Mouse (Mus musculus): ENCODE results near the gene Casz1. TPM values are rescaled to one million over a fixed set of nuclear protein-coding genes. Genes with fewer than 3 reads are reported as not detected.

Casz1 gene
- polyA plus RNA-seq, 1 experiment from 2014 or later, result 2.1 TPM

DNA sequence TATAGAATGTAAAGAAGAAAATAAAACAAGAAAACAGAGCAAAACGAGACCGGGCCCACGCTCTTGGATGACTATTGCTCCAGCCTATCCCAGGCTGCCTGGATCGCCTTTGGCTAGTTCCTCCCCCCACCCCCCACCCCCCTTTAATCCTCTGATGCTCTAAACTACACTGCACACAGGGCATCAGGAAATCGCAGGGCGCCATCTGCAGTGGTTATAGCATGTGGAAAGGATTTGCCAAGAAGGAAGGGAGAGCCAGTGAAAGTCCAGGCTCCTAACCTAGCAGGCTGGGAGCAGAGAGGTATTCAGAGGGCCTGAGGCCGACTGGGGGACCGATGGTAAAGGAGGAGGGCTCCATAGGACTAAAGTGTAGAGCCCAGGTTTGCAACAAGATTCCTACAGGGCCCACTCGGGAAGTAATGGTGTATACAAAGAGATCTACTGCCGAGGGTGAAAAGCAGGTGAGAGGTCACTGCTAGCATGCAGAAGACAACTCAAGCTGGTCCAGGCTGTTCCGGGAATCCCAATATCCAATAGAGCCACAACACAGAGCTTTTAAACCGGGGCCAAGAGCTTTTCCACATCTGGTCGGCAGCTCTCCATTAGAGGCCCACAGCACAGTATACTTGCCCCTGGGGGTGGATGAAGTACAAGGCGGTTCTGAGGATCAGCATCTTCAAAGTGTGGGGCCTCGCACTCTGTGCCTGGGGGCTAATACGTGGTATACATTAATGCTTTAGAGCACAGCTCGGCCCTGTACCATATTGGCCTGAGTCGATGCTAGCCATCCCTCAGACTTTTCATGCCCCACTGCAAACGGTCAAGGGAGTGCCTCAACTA lies 180.7 kb downstream of the Casz1 start:
- Histone ChIP-seq H3K27me3 (ENCODE audit: low read depth, poor library complexity, severe bottlenecking) (no peaks in the 10 kb centered on the region), H3K27ac (peak overlapping the region; percentile 85), H3K4me1 (peaks cover 95% of the 10 kb centered on the region), H3K9me3 (replicated peaks) (no peaks in the 10 kb centered on the region), H3K36me3 (peaks cover 5% of the 10 kb centered on the region), H3K4me3 (peak overlapping the region; percentile 20; the same call in 1 of the 2 replicates)
- 33% methylated on average over 19 of the region's 19 CpGs for WGBS
- peak; percentile 69 for DNase-seq (ENCODE audit: low spot score)

- Histone ChIP-seq H3K9me3 (replicated peaks) (no peaks in the 10 kb centered on the region), H3K27ac (peak overlapping the region; percentile 85), H3K4me1 (peaks cover 95% of the 10 kb centered on the region), H3K36me3 (peaks cover 5% of the 10 kb centered on the region), H3K27me3 (ENCODE audit: low read depth, poor library complexity, severe bottlenecking) (no peaks in the 10 kb centered on the region), H3K4me3 (peak overlapping the region; percentile 20)
- 32% methylated on average over 24 of the region's 24 CpGs for WGBS
- peak; percentile 76 for DNase-seq (ENCODE audit: low spot score)
These were observed 181.6 kb downstream of the Casz1 start for GRCm38 (mm10) chr4:148985541-148986476.

DNA sequence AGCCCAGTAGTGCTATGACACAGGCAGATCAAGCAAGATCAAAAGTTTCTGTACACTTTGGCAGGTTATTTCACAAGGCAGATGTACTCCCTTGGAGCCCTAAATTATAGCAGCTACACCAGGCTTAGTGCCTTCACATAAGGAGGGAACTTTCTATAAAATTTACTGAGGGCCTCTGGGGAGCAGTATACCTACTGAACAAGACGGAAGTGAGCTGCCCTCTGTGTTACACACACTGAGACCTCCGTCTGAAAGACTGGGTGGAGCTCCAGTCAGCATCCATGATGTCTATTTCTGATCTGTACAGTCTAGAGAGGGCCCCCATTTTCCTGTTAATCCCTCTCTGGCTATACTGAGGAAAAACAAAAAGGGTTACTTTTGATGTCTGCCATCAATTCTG lies 185.8 kb downstream of the Casz1 start:
- H3K9me3 ChIP-seq (replicated peaks), result no peaks in the 10 kb centered on the region
- H3K27me3 ChIP-seq (ENCODE audit: low read depth, poor library complexity, severe bottlenecking), result no peaks in the 10 kb centered on the region
- H3K4me3 ChIP-seq, result no peak overlapping the region
- WGBS, result 14% methylated on average over 2 of the region's 2 CpGs
- H3K27ac ChIP-seq, result peak overlapping the region; percentile 62
- no peaks in the 10 kb centered on the region for H3K36me3 ChIP-seq
- H3K4me1 ChIP-seq, result peaks cover 64% of the 10 kb centered on the region
- no peak for DNase-seq (ENCODE audit: low spot score)

DNA sequence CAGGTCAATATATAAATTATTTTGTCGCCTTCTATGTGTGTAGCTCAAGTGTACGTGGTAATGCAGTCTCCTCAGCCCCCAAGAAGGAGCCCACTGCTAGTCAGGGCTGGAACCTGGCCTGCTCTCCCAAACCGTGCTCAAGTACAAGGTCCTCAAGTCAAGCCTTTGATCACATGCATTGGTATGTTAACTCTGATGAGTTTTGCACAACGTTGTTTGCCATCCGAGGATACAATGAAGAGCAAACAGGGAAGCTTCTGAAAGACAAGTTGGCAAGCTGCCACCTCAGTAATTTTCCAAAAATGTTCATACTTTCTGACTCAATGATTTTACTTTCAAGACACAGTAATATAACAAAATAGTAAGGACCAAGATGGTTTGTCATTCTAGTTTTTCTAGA lies 189.7 kb downstream of the Casz1 start:
- Histone ChIP-seq H3K9me3 (replicated peaks) (no peaks in the 10 kb centered on the region), H3K27ac (no peak overlapping the region), H3K36me3 (peaks cover 4% of the 10 kb centered on the region), H3K4me1 (peaks cover 25% of the 10 kb centered on the region), H3K4me3 (no peak overlapping the region), H3K27me3 (ENCODE audit: low read depth, poor library complexity, severe bottlenecking) (no peaks in the 10 kb centered on the region)
- WGBS, result 90% methylated on average over 5 of the region's 5 CpGs
- DNase-seq (ENCODE audit: low spot score), result no peak

GRCm38 (mm10) chr4:149000746-149001145 lies 196.5 kb downstream of the Casz1 start:
- DNase-seq (ENCODE audit: low spot score), result no peak
- no peaks in the 10 kb centered on the region for H3K9me3 ChIP-seq (replicated peaks)
- no peak overlapping the region for H3K27ac ChIP-seq
- H3K36me3 ChIP-seq, result peaks cover 12% of the 10 kb centered on the region
- 94% methylated on average over 6 of the region's 6 CpGs for WGBS
- H3K27me3 ChIP-seq (ENCODE audit: low read depth, poor library complexity, severe bottlenecking), result no peaks in the 10 kb centered on the region
- no peaks in the 10 kb centered on the region for H3K4me1 ChIP-seq
- H3K4me3 ChIP-seq, result no peak overlapping the region

GRCm38 (mm10) chr4:149001515-149001914 lies 197.3 kb downstream of the Casz1 start:
- Histone ChIP-seq H3K4me3 (no peak overlapping the region), H3K27me3 (ENCODE audit: low read depth, poor library complexity, severe bottlenecking) (no peaks in the 10 kb centered on the region), H3K4me1 (no peaks in the 10 kb centered on the region), H3K36me3 (peaks cover 12% of the 10 kb centered on the region), H3K9me3 (replicated peaks) (no peaks in the 10 kb centered on the region), H3K27ac (no peak overlapping the region)
- no peak for DNase-seq (ENCODE audit: low spot score)
- 99% methylated on average over 5 of the region's 5 CpGs for WGBS

DNA sequence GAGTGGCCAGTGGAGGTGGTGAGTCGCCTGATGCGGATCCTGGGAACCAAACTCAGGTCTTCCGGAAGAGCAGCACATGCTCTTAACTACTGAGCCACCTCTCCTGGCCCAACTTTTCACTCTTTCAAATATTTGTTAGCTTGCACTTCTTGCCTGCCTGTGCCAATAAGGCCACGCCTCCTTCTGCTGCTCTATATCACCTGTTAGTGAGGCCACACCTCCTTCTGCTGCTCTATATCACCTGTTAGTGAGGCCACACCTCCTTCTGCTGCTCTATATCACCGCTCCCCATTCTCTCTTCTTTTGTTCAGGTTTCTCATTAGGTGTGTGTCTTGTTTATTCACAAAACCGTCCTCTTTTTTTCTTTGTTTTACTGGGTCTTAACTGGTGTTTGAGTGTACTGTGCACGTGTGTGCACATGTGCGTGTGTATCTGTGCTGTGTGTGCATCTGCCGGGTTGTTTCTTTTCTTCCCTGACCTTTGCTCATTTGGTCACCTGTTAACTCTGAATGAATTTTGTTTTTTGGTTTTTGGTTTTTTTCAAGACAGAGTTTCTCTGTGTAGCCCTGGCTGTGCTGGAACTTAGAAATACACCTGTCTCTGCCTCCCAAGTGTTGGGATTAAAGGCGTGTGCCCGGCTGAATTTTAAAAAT lies 198.3 kb downstream of the Casz1 start:
- Histone ChIP-seq H3K27ac (no peak overlapping the region), H3K4me3 (no peak overlapping the region), H3K36me3 (peaks cover 12% of the 10 kb centered on the region), H3K27me3 (ENCODE audit: low read depth, poor library complexity, severe bottlenecking) (no peaks in the 10 kb centered on the region), H3K9me3 (replicated peaks) (no peaks in the 10 kb centered on the region), H3K4me1 (no peaks in the 10 kb centered on the region)
- 94% methylated on average over 11 of the region's 11 CpGs for WGBS
- no peak for DNase-seq (ENCODE audit: low spot score)

Other genes starting within 250 kb of the Casz1 start
- gene Exosc10, start 246.0 kb upstream of the Casz1 start, polyA plus RNA-seq (2016; fragmentation: Nextera tagmentation; extraction: Ambion mirVana), result 108 and 115 TPM in 2 replicates
- gene Srm, start 212.9 kb upstream of the Casz1 start, polyA plus RNA-seq (2016; fragmentation: Nextera tagmentation; extraction: Ambion mirVana), result 249 and 363 TPM in 2 replicates
- 0.33 and 0.51 TPM in 2 replicates for gene Masp2, start 201.9 kb upstream of the Casz1 start, polyA plus RNA-seq (2016; fragmentation: Nextera tagmentation; extraction: Ambion mirVana)
- 446 and 455 TPM in 2 replicates for gene Tardbp, start 177.4 kb upstream of the Casz1 start, polyA plus RNA-seq (2016; fragmentation: Nextera tagmentation; extraction: Ambion mirVana)
- not detected in 2 replicates for gene Gm572, start 161.1 kb upstream of the Casz1 start, polyA plus RNA-seq (2016; fragmentation: Nextera tagmentation; extraction: Ambion mirVana)